Mouse (Mus musculus): ENCODE measurements around the gene 4930453N24Rik.

- TF ChIP-seq CTCF (IDR thresholded peaks at IDR 0.05; ENCODE audit: control insufficient read depth, insufficient read depth, insufficient read length) (no peak), USF1 (IDR thresholded peaks at IDR 0.05; ENCODE audit: low read depth) (no peak), MYOD1 (IDR thresholded peaks at IDR 0.05; ENCODE audit: control insufficient read depth, insufficient read length, low read depth) (no peak), CEBPB (IDR thresholded peaks at IDR 0.05; ENCODE audit: low read depth) (no peak), MAX (IDR thresholded peaks at IDR 0.05) (no peak), MYOG (IDR thresholded peaks at IDR 0.05; ENCODE audit: control insufficient read depth, extremely low read depth, insufficient read length) (no peak), FOSL1 (IDR thresholded peaks at IDR 0.05; ENCODE audit: insufficient read depth, low read length, poor library complexity, severe bottlenecking) (no peak)
These were observed at the start of gene 4930453N24Rik for GRCm38 (mm10) chr16:64770521-64771430.
